Mouse (Mus musculus): ENCODE results near the gene Cfap46.

Gene Cfap46

GRCm38 (mm10) chr7:139579261-139579905, 104.2 kb downstream of the Cfap46 start:
- DNase-seq (ENCODE audit: low spot score), result no peak

GRCm38 (mm10) chr7:139576064-139576686, 107.4 kb downstream of the Cfap46 start:
- no peak for DNase-seq (ENCODE audit: low spot score)

GRCm38 (mm10) chr7:139572665-139573064, 111.0 kb downstream of the Cfap46 start:
- no peak for DNase-seq (ENCODE audit: low spot score)

GRCm38 (mm10) chr7:139570788-139571187, 112.8 kb downstream of the Cfap46 start:
- no peak for DNase-seq (ENCODE audit: low spot score)

- DNase-seq (ENCODE audit: low spot score), result no peak
These were observed 117.1 kb downstream of the Cfap46 start for GRCm38 (mm10) chr7:139566533-139566932.

GRCm38 (mm10) chr7:139565998-139566397, 117.6 kb downstream of the Cfap46 start:
- no peak for DNase-seq (ENCODE audit: low spot score)

- DNase-seq (ENCODE audit: low spot score), result no peak
These were observed 119.5 kb downstream of the Cfap46 start for GRCm38 (mm10) chr7:139564161-139564560.

GRCm38 (mm10) chr7:139563425-139563824, 120.2 kb downstream of the Cfap46 start:
- no peak for DNase-seq (ENCODE audit: low spot score)

GRCm38 (mm10) chr7:139559659-139560058, 124.0 kb downstream of the Cfap46 start:
- no peak for DNase-seq (ENCODE audit: low spot score)

- no peak for DNase-seq (ENCODE audit: low spot score)
These were observed 126.7 kb downstream of the Cfap46 start for GRCm38 (mm10) chr7:139556746-139557526.

GRCm38 (mm10) chr7:139556331-139556730, 127.3 kb downstream of the Cfap46 start:
- DNase-seq (ENCODE audit: low spot score), result no peak

GRCm38 (mm10) chr7:139551519-139551918, 132.1 kb downstream of the Cfap46 start:
- DNase-seq (ENCODE audit: low spot score), result no peak

All from yolk sac, embryonic 10.5 days (tissue).